Mouse (Mus musculus): ENCODE measurements at regions not wholly inside any gene's neighbourhood (a gene's known extent, or its start where the extent isn't known, plus 50 kb on each side); places are given as distances from the start of the nearest gene placed in this dataset.
"Not testable (repeated sequence)": the region's sequence is repeated elsewhere in the genome, so short reads cannot be mapped to it uniquely, and the experiment has no call there.

GRCm38 (mm10) chr16:30799699-30800483 is 200.4 kb downstream of the Fam43a start:
- DNase-seq = peak in 1 of 2 experiments; percentile 62

GRCm38 (mm10) chr16:30804018-30804417 is 204.5 kb downstream of the Fam43a start:
- no peak for DNase-seq

- not testable (repeated sequence) for DNase-seq
These were observed 206.7 kb downstream of the Fam43a start for GRCm38 (mm10) chr16:30806206-30806605.

- DNase-seq = no peak
These were observed 219.1 kb downstream of the Fam43a start for GRCm38 (mm10) chr16:30818541-30819120.

GRCm38 (mm10) chr16:30819342-30819741 is 219.8 kb downstream of the Fam43a start:
- no peak for DNase-seq

GRCm38 (mm10) chr16:30820234-30820633 is 220.7 kb downstream of the Fam43a start:
- DNase-seq = no peak

GRCm38 (mm10) chr16:30820761-30821160 is 221.2 kb downstream of the Fam43a start:
- DNase-seq = no peak

GRCm38 (mm10) chr16:30821191-30821910 is 221.8 kb downstream of the Fam43a start:
- DNase-seq = peak; percentile 81 to 83

GRCm38 (mm10) chr16:30821911-30822578 is 222.5 kb downstream of the Fam43a start:
- peak; percentile 59 to 65 for DNase-seq

GRCm38 (mm10) chr16:30826128-30826527 is 226.6 kb downstream of the Fam43a start:
- DNase-seq = peak; percentile 31 to 42

- DNase-seq = peak; percentile 36 to 47
These were observed 228.5 kb downstream of the Fam43a start for GRCm38 (mm10) chr16:30827901-30828608.

GRCm38 (mm10) chr16:30834561-30834960 is 235.0 kb downstream of the Fam43a start:
- DNase-seq = no peak

GRCm38 (mm10) chr16:30835678-30836077 is 236.2 kb downstream of the Fam43a start:
- DNase-seq = peak in 1 of 2 experiments; percentile 50

- DNase-seq = no peak
These were observed 238.4 kb downstream of the Xxylt1 start for GRCm38 (mm10) chr16:30842831-30843230.

- no peak for DNase-seq
These were observed 228.6 kb downstream of the Xxylt1 start for GRCm38 (mm10) chr16:30852595-30852994.

- DNase-seq = no peak
These were observed 226.5 kb downstream of the Xxylt1 start for GRCm38 (mm10) chr16:30854716-30855115.

GRCm38 (mm10) chr16:30857656-30858055 is 223.6 kb downstream of the Xxylt1 start:
- no peak for DNase-seq

- DNase-seq = no peak
These were observed 211.9 kb downstream of the Xxylt1 start for GRCm38 (mm10) chr16:30869136-30869909.

- DNase-seq = peak; percentile 80 to 89
These were observed 211.1 kb downstream of the Xxylt1 start for GRCm38 (mm10) chr16:30870110-30870509.

GRCm38 (mm10) chr16:30870676-30871075 is 210.6 kb downstream of the Xxylt1 start:
- DNase-seq = no peak

GRCm38 (mm10) chr16:30872147-30872546 is 209.1 kb downstream of the Xxylt1 start:
- DNase-seq = no peak

Measured in kidney, postnatal 36 days (tissue).